Mouse (Mus musculus): ENCODE results near the gene Ankrd36.

GRCm38 (mm10) chr11:5701300-5701699, 131.8 kb downstream of the Ankrd36 start:
- no peak for TF ChIP-seq CTCF (IDR thresholded peaks at IDR 0.05; ENCODE audit: low read depth)
- peak; percentile 20; the same call in 1 of the 2 replicates for TF ChIP-seq EP300 (IDR thresholded peaks at IDR 0.05; ENCODE audit: low read depth)
